Mouse (Mus musculus) left cerebral cortex, postnatal 36 days (tissue): Measurements from ENCODE around the gene Mid1ip1. TPM values are rescaled to one million over a fixed set of nuclear protein-coding genes. Genes with fewer than 3 reads are reported as not detected.

Experiments
- DNase-seq, 2 experiments: peaks; one replicate each; pipeline ENCODE4 v3.0.0; 2021 to 2022; ENCODE audit warnings: low spot score in 2 of 2, mixed read lengths in 1 of 2
- intact Hi-C: fragments of 180-260 bp; cut with DNase I; formaldehyde crosslinking; loops from one replicate; pipeline ENCODE4 v1.15.1; 2025
- total RNA-seq, 2 experiments: library from RNA; stranded (reverse); gene quantifications; 2 replicates each; pipeline ENCODE4 v1.2.3; 2021

The Mid1ip1 gene
- total RNA-seq = 100 to 1,000 TPM; 101 to 121 TPM

GRCm38 (mm10) chrX:10714696-10715140, at the start of gene Mid1ip1:
Gene Mid1ip1, plus strand, starts transcription at chrX:10715013.
- DNase-seq = peak; percentile 18 to 33
- intact Hi-C loops = loop anchor here (10.0 kb wide), 1 partner anchor 280 kb away; no protein-coding TSS in a partner anchor

- intact Hi-C loops = no loop called here
- DNase-seq = no peak
Measured at GRCm38 (mm10) chrX:10694455-10695180, 20.2 kb upstream of the Mid1ip1 start.

GRCm38 (mm10) chrX:10706728-10707127, 8.1 kb upstream of the Mid1ip1 start:
- DNase-seq = no peak
- intact Hi-C loops = no loop called here

GRCm38 (mm10) chrX:10713839-10714637, 775 bp upstream of the Mid1ip1 start:
- intact Hi-C loops = loop anchor here (10.0 kb wide), 1 partner anchor 281 kb away; no protein-coding TSS in a partner anchor
- no peak for DNase-seq

- DNase-seq = peak; percentile 73 to 77
- intact Hi-C loops = loop anchor here (10.0 kb wide), 1 partner anchor 278 kb away; no protein-coding TSS in a partner anchor
Measured at GRCm38 (mm10) chrX:10716917-10717763, 2.3 kb downstream of the Mid1ip1 start.

GRCm38 (mm10) chrX:10718021-10718837, 3.4 kb downstream of the Mid1ip1 start:
- intact Hi-C loops = loop anchor here (10.0 kb wide), 1 partner anchor 277 kb away; no protein-coding TSS in a partner anchor
- DNase-seq = peak; percentile 37 to 41

- peak; percentile 22 to 29 for DNase-seq
- intact Hi-C loops = loop anchor here (10.0 kb wide), 1 partner anchor 276 kb away; no protein-coding TSS in a partner anchor
Measured at GRCm38 (mm10) chrX:10718838-10719539, 4.2 kb downstream of the Mid1ip1 start.

GRCm38 (mm10) chrX:10720391-10720790, 5.6 kb downstream of the Mid1ip1 start:
- DNase-seq = no peak
- intact Hi-C loops = no loop called here

GRCm38 (mm10) chrX:10724571-10724970, 9.8 kb downstream of the Mid1ip1 start:
- intact Hi-C loops = no loop called here
- DNase-seq = no peak

GRCm38 (mm10) chrX:10729488-10729887, 14.7 kb downstream of the Mid1ip1 start:
- intact Hi-C loops = no loop called here
- DNase-seq = no peak

GRCm38 (mm10) chrX:10734453-10734852, 19.6 kb downstream of the Mid1ip1 start:
- intact Hi-C loops = no loop called here
- no peak for DNase-seq

- DNase-seq = no peak
- intact Hi-C loops = no loop called here
Measured at GRCm38 (mm10) chrX:10734874-10735273, 20.1 kb downstream of the Mid1ip1 start.

- intact Hi-C loops = no loop called here
Measured at GRCm38 (mm10) chrX:10758866-10759265, 44.1 kb downstream of the Mid1ip1 start.

GRCm38 (mm10) chrX:10763476-10764016, 48.7 kb downstream of the Mid1ip1 start:
- DNase-seq = no peak
- intact Hi-C loops = no loop called here

More at GRCm38 (mm10) chrX:10758866-10759265, 44.1 kb downstream of the Mid1ip1 start:
- DNase-seq = no peak
